Mouse (Mus musculus) heart, postnatal 0 days (tissue): Measurements from ENCODE around the gene Psmb6. TPM values are rescaled to one million over a fixed set of nuclear protein-coding genes. Genes with fewer than 3 reads are reported as not detected.
A peak's percentile ranks its signal among the peaks of the same experiment; 100 is the strongest.

ENCODE experiments used
- ATAC-seq: fragments of 200-750 bp; cut with Nextera tagmentation; 2 replicates; pipeline ENCODE4 v1.8.0; 2017; ENCODE audit warnings: low read depth, moderate number of reproducible peaks, moderate library complexity; ENCODE audit not compliant: insufficient read depth
- DNase-seq: peaks from one replicate; pipeline ENCODE4 v3.0.0-alpha.2; 2016; ENCODE audit warnings: low spot score
- H3K27ac ChIP-seq: fragments of 300-500 bp; sonication (generic); 2 replicates; pipeline ENCODE4 v1.5.1; 2014; ENCODE audit warnings: low read depth, mild to moderate bottlenecking
- H3K27me3 ChIP-seq: fragments of 300-500 bp; sonication (generic); 2 replicates; pipeline ENCODE4 v1.6.1; 2014; ENCODE audit warnings: low read length, mixed read lengths; ENCODE audit not compliant: control insufficient read depth, insufficient read depth
- H3K36me3 ChIP-seq: fragments of 300-500 bp; sonication (generic); replicated peaks from 2 replicates; pipeline ENCODE4 v1.6.1; 2014; ENCODE audit warnings: low read length, mixed read lengths; ENCODE audit not compliant: control insufficient read depth, insufficient read depth
- H3K4me1 ChIP-seq: fragments of 300-500 bp; sonication (generic); 2 replicates; pipeline ENCODE4 v1.6.1; 2014; ENCODE audit warnings: antibody characterized with exemption; ENCODE audit not compliant: control insufficient read depth, insufficient read depth
- H3K4me2 ChIP-seq: fragments of 300-500 bp; sonication (generic); 2 replicates; pipeline ENCODE4 v1.6.1; 2014; ENCODE audit warnings: low read depth, mild to moderate bottlenecking, low read length, moderate library complexity
- H3K4me3 ChIP-seq: fragments of 300-500 bp; sonication (generic); 2 replicates; pipeline ENCODE4 v1.5.1; 2014; ENCODE audit warnings: low read depth, low read length
- H3K9ac ChIP-seq: fragments of 300-500 bp; sonication (generic); replicated peaks from 2 replicates; pipeline ENCODE4 v1.6.1; 2014; ENCODE audit warnings: low read depth, low read length, mixed read lengths
- H3K9me3 ChIP-seq: fragments of 300-500 bp; sonication (generic); replicated peaks from 2 replicates; pipeline ENCODE4 v1.6.1; 2016; ENCODE audit warnings: low read length; ENCODE audit not compliant: control insufficient read depth
- CTCF ChIP-seq: IDR thresholded peaks from 2 replicates; pipeline ENCODE4 v1.5.1; 2016; ENCODE audit warnings: antibody characterized with exemption, control low read depth, low read depth
- EP300 ChIP-seq: IDR thresholded peaks from 2 replicates; pipeline ENCODE4 v1.6.1; 2016; ENCODE audit warnings: antibody characterized with exemption, low read depth
- WGBS: fragments of 180-500 bp; shearing (Covaris S2); extraction: QIAGEN DNeasy Blood & Tissue Kit; methylation state at CpG from one replicate; pipeline ENCODE4 v1.1.7; 2014; 5-methylcytosine and 5-hydroxymethylcytosine counted together
- polyA plus RNA-seq: library from polyadenylated mRNA; unstranded; fragments of >200 nt; fragmentation: Nextera tagmentation; extraction: Ambion mirVana; gene quantifications from 2 replicates; pipeline ENCODE4 v1.2.1, GENCODE M21; 2015
- total RNA-seq: library from RNA; depleted of rRNA; stranded (reverse); fragments of >200 nt; gene quantifications from 2 replicates; pipeline ENCODE4 v1.2.3, GENCODE M21; 2014; ENCODE audit warnings: low replicate concordance

Gene Psmb6
- total and polyA plus RNA-seq, 2 experiments from 2014 or later, result 521 to 640 TPM

- H3K4me1 ChIP-seq, result no peaks in the 10 kb centered on the region
- no peaks in the 10 kb centered on the region for H3K36me3 ChIP-seq
- TF ChIP-seq CTCF (no peak), EP300 (no peak)
- ATAC-seq (peak; percentile 24; the same call in 1 of the 2 replicates), DNase-seq (no peak)
- no peak overlapping the region for H3K4me3 ChIP-seq
- H3K9ac ChIP-seq, result no peak overlapping the region
- no peaks in the 10 kb centered on the region for H3K9me3 ChIP-seq
- peaks cover 10% of the 10 kb centered on the region; the same call in 1 of the 2 replicates for H3K27me3 ChIP-seq
- 43% methylated on average over 11 of the region's 11 CpGs for WGBS
- H3K27ac ChIP-seq, result no peak overlapping the region
- no peak overlapping the region for H3K4me2 ChIP-seq
Measured at GRCm38 (mm10) chr11:70513520-70513919, 11.6 kb upstream of the Psmb6 start.

- no peaks in the 10 kb centered on the region for H3K9me3 ChIP-seq
- H3K4me3 ChIP-seq, result no peak within 1 kb of the TSS
- WGBS, result 84% methylated on average over 7 of the region's 7 CpGs
- H3K27ac ChIP-seq, result no peak within 1 kb of the TSS
- TF ChIP-seq CTCF, result no peak
- no peak for TF ChIP-seq EP300
- no peak within 1 kb of the TSS for H3K9ac ChIP-seq
- no peaks in the 10 kb centered on the region for H3K36me3 ChIP-seq
- H3K4me2 ChIP-seq, result no peak within 1 kb of the TSS
- H3K4me1 ChIP-seq, result no peaks in the 10 kb centered on the region
- ATAC-seq (no peak), DNase-seq (no peak)
- peaks cover 8% of the 10 kb centered on the region; the same call in 1 of the 2 replicates for H3K27me3 ChIP-seq
Measured at GRCm38 (mm10) chr11:70514288-70514687, 10.9 kb upstream of the Psmb6 start, which contains the start of gene Vmo1. Vmo1 (minus strand) TSS chr11:70514616.

DNA sequence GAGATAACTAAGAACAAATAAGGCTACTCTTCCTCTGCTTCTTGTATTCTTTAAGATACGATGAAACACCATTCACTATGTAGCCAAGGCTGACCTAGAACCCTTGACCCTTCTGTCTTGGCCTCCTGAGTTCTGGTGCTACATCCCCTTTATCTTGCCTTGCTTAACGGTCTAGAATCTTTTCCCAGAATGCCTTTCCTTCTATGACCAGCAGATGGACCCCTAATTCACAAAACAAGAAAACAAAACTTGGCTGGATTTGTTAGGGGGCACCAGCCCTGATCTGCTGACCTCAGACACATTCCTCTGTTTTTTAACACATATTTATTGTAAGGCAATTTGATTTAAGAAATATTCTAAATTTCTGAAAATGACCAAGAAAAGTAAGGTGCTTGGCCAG, 8.8 kb upstream of the Psmb6 start:
- peak; percentile 51 for DNase-seq

DNA sequence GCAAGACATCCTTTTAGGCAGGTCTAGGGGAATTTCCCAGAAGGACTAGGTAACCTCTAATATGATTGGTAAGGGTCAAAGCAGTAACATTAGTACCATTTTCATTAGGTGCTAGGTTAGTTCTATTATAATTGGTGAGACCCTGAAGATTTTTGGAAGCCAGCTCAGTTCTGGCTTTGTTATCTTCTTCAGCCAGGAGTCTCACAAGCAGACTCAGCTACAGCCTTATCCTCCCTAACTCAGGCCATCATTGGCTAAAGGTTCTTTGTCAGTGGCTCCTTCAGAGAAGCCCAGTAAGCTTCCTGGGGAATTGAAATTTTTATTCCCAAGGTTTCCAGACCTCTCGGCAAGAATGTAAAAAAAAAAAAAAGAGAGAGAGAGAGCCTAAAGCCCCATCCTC, 6.7 kb upstream of the Psmb6 start:
- 65% methylated on average over 1 of the region's 1 CpGs for WGBS

More for the DNA sequence above, 8.8 kb upstream of the Psmb6 start:
- TF ChIP-seq EP300 (no peak), CTCF (peak; percentile 73)
- no peaks in the 10 kb centered on the region for H3K36me3 ChIP-seq
- H3K9me3 ChIP-seq, result no peaks in the 10 kb centered on the region
- H3K4me3 ChIP-seq, result no peak overlapping the region
- no peak overlapping the region for H3K27ac ChIP-seq
- no peaks in the 10 kb centered on the region for H3K27me3 ChIP-seq
- ATAC-seq, result no peak
- WGBS, result 23% methylated on average over 2 of the region's 2 CpGs
- no peak overlapping the region for H3K9ac ChIP-seq
- no peak overlapping the region for H3K4me2 ChIP-seq
- H3K4me1 ChIP-seq, result no peaks in the 10 kb centered on the region

DNA sequence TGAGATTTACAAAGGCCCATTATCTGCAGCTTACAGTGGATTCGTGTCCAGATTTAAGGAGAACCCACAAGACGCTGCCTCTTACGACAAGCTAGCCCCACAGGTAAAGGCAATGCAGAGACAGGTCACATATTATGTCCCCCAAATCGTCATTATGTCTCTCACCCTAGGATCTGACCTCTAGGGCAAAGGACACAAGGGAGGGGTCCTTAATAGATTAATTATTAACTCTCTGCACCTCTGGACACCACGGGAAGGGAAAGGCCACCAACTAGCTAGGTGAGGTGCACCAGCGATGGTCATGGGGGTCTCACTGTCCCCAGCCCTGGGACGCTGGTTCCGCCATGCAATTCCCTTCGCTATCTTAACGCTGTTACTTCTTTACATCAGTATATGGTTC, 6.2 kb upstream of the Psmb6 start, which contains the start of gene Gltpd2:
Gltpd2 (plus strand) TSS at position 274 of the 400 bp plus-strand sequence.
- H3K27ac ChIP-seq, result peak within 1 kb of the TSS; percentile 70
- peak within 1 kb of the TSS; percentile 61 for H3K9ac ChIP-seq
- 91% methylated on average over 10 of the region's 10 CpGs for WGBS
- peak within 1 kb of the TSS; percentile 31 for H3K4me3 ChIP-seq
- no peaks in the 10 kb centered on the region for H3K27me3 ChIP-seq
- TF ChIP-seq EP300 (no peak), CTCF (no peak)
- H3K9me3 ChIP-seq, result no peaks in the 10 kb centered on the region
- H3K4me2 ChIP-seq, result peak within 1 kb of the TSS; percentile 51
- DNase-seq, result no peak
- H3K36me3 ChIP-seq, result no peaks in the 10 kb centered on the region
- no peaks in the 10 kb centered on the region for H3K4me1 ChIP-seq
- no peak for ATAC-seq

More for the DNA sequence above, 6.7 kb upstream of the Psmb6 start:
- Histone ChIP-seq H3K4me2 (no peak overlapping the region), H3K27ac (no peak overlapping the region), H3K4me1 (no peaks in the 10 kb centered on the region), H3K27me3 (no peaks in the 10 kb centered on the region), H3K36me3 (no peaks in the 10 kb centered on the region), H3K9me3 (no peaks in the 10 kb centered on the region), H3K9ac (no peak overlapping the region), H3K4me3 (no peak overlapping the region)
- no peak for DNase-seq
- ATAC-seq, result no peak
- TF ChIP-seq EP300 (no peak), CTCF (no peak)
